Mouse (Mus musculus) midbrain, embryonic 16.5 days (tissue): ENCODE measurements around the gene Cldn3. TPM values are rescaled to one million over a fixed set of nuclear protein-coding genes. Genes with fewer than 3 reads are reported as not detected.

Experiments used
- ATAC-seq: fragments of 200-750 bp; cut with Nextera tagmentation; 2 replicates; pipeline ENCODE4 v1.8.0; 2017; ENCODE audit warnings: moderate TSS enrichment
- H3K27ac ChIP-seq: fragments of 300-500 bp; sonication (generic); 2 replicates; pipeline ENCODE4 v1.5.1; 2014; ENCODE audit warnings: mild to moderate bottlenecking, low read length, mixed read lengths
- H3K27me3 ChIP-seq: fragments of 300-500 bp; sonication (generic); 2 replicates; pipeline ENCODE4 v1.6.1; 2014; ENCODE audit warnings: low read depth, low read length, mixed read lengths; ENCODE audit not compliant: control insufficient read depth, insufficient read depth
- H3K36me3 ChIP-seq: fragments of 300-500 bp; sonication (generic); 2 replicates; pipeline ENCODE4 v1.6.1; 2014; ENCODE audit warnings: mild to moderate bottlenecking, low read length, moderate library complexity, mixed read lengths; ENCODE audit not compliant: control insufficient read depth, insufficient read depth
- H3K4me1 ChIP-seq: fragments of 300-500 bp; sonication (generic); 2 replicates; pipeline ENCODE4 v1.6.1; 2014; ENCODE audit warnings: mild to moderate bottlenecking, low read length, mixed read lengths; ENCODE audit not compliant: control insufficient read depth, insufficient read depth
- H3K4me2 ChIP-seq: fragments of 300-500 bp; sonication (generic); 2 replicates; pipeline ENCODE4 v1.6.1; 2014; ENCODE audit warnings: mild to moderate bottlenecking, low read length, mixed read lengths
- H3K4me3 ChIP-seq: fragments of 300-500 bp; sonication (generic); 2 replicates; pipeline ENCODE4 v1.5.1; 2014; ENCODE audit warnings: low read depth, mild to moderate bottlenecking, low read length, moderate library complexity, mixed read lengths
- H3K9ac ChIP-seq: fragments of 300-500 bp; sonication (generic); 2 replicates; pipeline ENCODE4 v1.6.1; 2014; ENCODE audit warnings: low read depth, low read length, mixed read lengths
- H3K9me3 ChIP-seq: fragments of 300-500 bp; sonication (generic); replicated peaks from 2 replicates; pipeline ENCODE4 v1.6.1; 2014; ENCODE audit warnings: mild to moderate bottlenecking, low read length, mixed read lengths; ENCODE audit not compliant: control insufficient read depth, poor library complexity, severe bottlenecking
- WGBS: fragments of 180-500 bp; shearing (Covaris S2); extraction: QIAGEN DNeasy Blood & Tissue Kit; methylation state at CpG from one replicate; pipeline ENCODE4 v1.1.7; 2014; 5-methylcytosine and 5-hydroxymethylcytosine counted together
- polyA plus RNA-seq: library from polyadenylated mRNA; unstranded; fragments of >200 nt; fragmentation: Nextera tagmentation; extraction: Ambion mirVana; gene quantifications from 2 replicates; pipeline ENCODE4 v1.2.1, GENCODE M21; 2015

Gene Cldn3
- polyA plus RNA-seq, 1 experiment from 2014 or later = 2.2 TPM

- Histone ChIP-seq H3K9ac (no peak overlapping the region), H3K9me3 (no peaks in the 10 kb centered on the region), H3K4me2 (no peak overlapping the region), H3K36me3 (no peaks in the 10 kb centered on the region), H3K4me1 (peaks cover 18% of the 10 kb centered on the region), H3K4me3 (no peak overlapping the region), H3K27me3 (no peaks in the 10 kb centered on the region), H3K27ac (no peak overlapping the region)
- ATAC-seq = no peak
- 14% methylated on average over 7 of the region's 7 CpGs for WGBS
Measured at GRCm38 (mm10) chr5:135015497-135015896, 29.5 kb downstream of the Cldn3 start.

GRCm38 (mm10) chr5:135016224-135016759 lies 30.3 kb downstream of the Cldn3 start:
- 68% methylated on average over 4 of the region's 4 CpGs for whole genome bisulfite sequencing

GRCm38 (mm10) chr5:135021814-135022213 lies 35.8 kb downstream of the Cldn3 start:
- Histone ChIP-seq H3K4me1 (peaks cover 20% of the 10 kb centered on the region), H3K4me3 (no peak overlapping the region), H3K9ac (no peak overlapping the region), H3K9me3 (no peaks in the 10 kb centered on the region), H3K27me3 (no peaks in the 10 kb centered on the region), H3K4me2 (no peak overlapping the region), H3K27ac (no peak overlapping the region), H3K36me3 (no peaks in the 10 kb centered on the region)
- WGBS = 73% methylated on average over 6 of the region's 6 CpGs
- ATAC-seq = no peak

More at GRCm38 (mm10) chr5:135016224-135016759, 30.3 kb downstream of the Cldn3 start:
- Histone ChIP-seq H3K4me3 (no peak overlapping the region), H3K9ac (no peak overlapping the region), H3K4me2 (no peak overlapping the region), H3K27me3 (no peaks in the 10 kb centered on the region), H3K9me3 (no peaks in the 10 kb centered on the region), H3K36me3 (no peaks in the 10 kb centered on the region), H3K4me1 (peaks cover 10% of the 10 kb centered on the region), H3K27ac (no peak overlapping the region)
- ATAC-seq = no peak

- under 1% methylated on average over 61 of the region's 61 CpGs for WGBS
- peak within 1 kb of the TSS; percentile 75 for H3K4me3 ChIP-seq
- peaks cover 20% of the 10 kb centered on the region for H3K4me1 ChIP-seq
- peak; percentile 94 for ATAC-seq
- H3K9me3 ChIP-seq = no peaks in the 10 kb centered on the region
- peak within 1 kb of the TSS; percentile 89 for H3K4me2 ChIP-seq
- H3K36me3 ChIP-seq = no peaks in the 10 kb centered on the region
- no peaks in the 10 kb centered on the region for H3K27me3 ChIP-seq
- H3K27ac ChIP-seq = peak within 1 kb of the TSS; percentile 47
- H3K9ac ChIP-seq = peak within 1 kb of the TSS; percentile 83
Measured at GRCm38 (mm10) chr5:135023344-135024173, 37.5 kb downstream of the Cldn3 start, which contains the start of gene Stx1a. Gene Stx1a, plus strand, starts transcription at chr5:135023482.

GRCm38 (mm10) chr5:135024665-135025224 lies 38.7 kb downstream of the Cldn3 start:
- Histone ChIP-seq H3K4me3 (peak overlapping the region; percentile 75; the same call in 1 of the 2 replicates), H3K9me3 (no peaks in the 10 kb centered on the region), H3K27me3 (no peaks in the 10 kb centered on the region), H3K4me1 (peaks cover 24% of the 10 kb centered on the region), H3K9ac (no peak overlapping the region), H3K4me2 (peak overlapping the region; percentile 89), H3K27ac (no peak overlapping the region), H3K36me3 (no peaks in the 10 kb centered on the region)
- no peak for ATAC-seq
- 81% methylated on average over 11 of the region's 11 CpGs for WGBS

DNA sequence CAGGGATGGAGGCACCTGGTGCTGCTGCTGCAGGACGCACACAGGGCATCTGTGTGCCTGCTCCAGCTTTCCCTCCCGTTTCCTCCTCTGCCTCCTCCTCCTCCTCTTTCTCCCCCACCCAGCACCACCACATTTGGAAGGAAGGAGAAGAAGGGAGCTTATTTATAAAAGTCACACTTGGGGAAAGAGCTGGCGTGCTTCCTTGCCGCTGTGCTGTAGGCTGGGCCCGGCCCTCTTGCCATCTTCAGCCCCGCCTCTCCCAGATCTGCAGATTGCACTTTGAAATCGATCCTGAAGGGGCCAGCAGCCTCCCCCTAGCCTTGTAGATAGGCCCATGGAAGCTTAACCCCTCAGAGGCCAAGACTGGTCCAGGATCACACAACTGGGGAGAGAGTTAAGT lies 39.9 kb downstream of the Cldn3 start:
- no peak overlapping the region for H3K4me3 ChIP-seq
- H3K9ac ChIP-seq = peak overlapping the region; percentile 31
- H3K4me1 ChIP-seq = peaks cover 24% of the 10 kb centered on the region
- H3K27ac ChIP-seq = no peak overlapping the region
- no peaks in the 10 kb centered on the region for H3K36me3 ChIP-seq
- H3K4me2 ChIP-seq = peak overlapping the region; percentile 25; the same call in 1 of the 2 replicates
- H3K27me3 ChIP-seq = no peaks in the 10 kb centered on the region
- 23% methylated on average over 7 of the region's 7 CpGs for WGBS
- H3K9me3 ChIP-seq = no peaks in the 10 kb centered on the region
- ATAC-seq = no peak

DNA sequence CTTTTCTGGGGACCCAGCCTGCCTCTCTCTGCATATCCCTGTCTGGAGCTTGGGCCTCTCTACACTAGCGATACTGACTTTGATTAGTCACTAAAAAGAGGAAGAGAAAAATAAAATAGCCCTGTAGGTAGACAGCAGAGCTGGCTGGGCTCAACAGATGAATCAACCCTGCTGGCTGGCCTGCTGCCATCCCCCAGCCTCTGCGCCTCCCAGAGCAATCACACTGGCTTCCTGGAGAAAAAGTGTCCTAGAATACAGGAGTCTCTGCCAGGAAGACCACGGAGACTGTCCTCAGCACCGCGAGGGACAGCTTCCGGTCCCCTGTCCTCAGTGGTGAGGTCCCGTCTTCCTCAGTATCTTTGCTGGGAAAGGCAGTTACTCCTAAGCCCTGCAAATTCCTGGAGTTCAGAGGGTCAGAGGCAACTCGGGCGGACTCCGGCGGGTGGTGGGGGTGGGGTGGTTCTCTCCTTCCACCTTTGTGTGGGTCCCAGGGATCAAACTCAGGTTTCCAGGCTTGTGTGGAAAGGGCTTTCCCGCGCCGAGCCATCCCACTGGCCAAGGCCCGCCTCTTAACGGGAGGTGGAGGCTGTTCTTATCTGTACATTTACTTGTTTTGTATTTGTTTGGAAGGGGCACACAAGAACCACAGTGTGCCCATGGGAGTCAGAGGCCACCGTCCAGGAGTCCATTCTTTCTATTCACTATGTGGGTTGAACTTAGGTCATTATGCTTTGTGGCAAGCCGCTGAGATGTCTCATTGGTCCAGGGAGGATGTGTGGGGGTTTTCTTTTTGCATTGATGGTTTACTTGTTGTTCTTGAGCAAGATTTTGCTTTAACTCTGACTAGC lies 43.2 kb downstream of the Cldn3 start:
- H3K9ac ChIP-seq = 0 out of 2 replicates have a peak overlapping the region, but pooled peaks have one; percentile 14
- H3K27me3 ChIP-seq = no peaks in the 10 kb centered on the region
- peaks cover 20% of the 10 kb centered on the region for H3K4me1 ChIP-seq
- H3K27ac ChIP-seq = no peak overlapping the region
- H3K4me3 ChIP-seq = no peak overlapping the region
- no peak for ATAC-seq
- H3K36me3 ChIP-seq = no peaks in the 10 kb centered on the region
- WGBS = 56% methylated on average over 18 of the region's 18 CpGs
- no peaks in the 10 kb centered on the region for H3K9me3 ChIP-seq
- H3K4me2 ChIP-seq = no peak overlapping the region

- Histone ChIP-seq H3K4me1 (peaks cover 3% of the 10 kb centered on the region; the same call in 1 of the 2 replicates), H3K9ac (no peak overlapping the region), H3K27ac (no peak overlapping the region), H3K4me2 (no peak overlapping the region), H3K4me3 (no peak overlapping the region), H3K9me3 (no peaks in the 10 kb centered on the region), H3K27me3 (no peaks in the 10 kb centered on the region), H3K36me3 (no peaks in the 10 kb centered on the region)
- ATAC-seq = no peak
- 92% methylated on average over 5 of the region's 5 CpGs for WGBS
Measured at GRCm38 (mm10) chr5:135032581-135032980, 46.6 kb downstream of the Cldn3 start.
